Mouse (Mus musculus): ENCODE measurements at regions not wholly inside any gene's neighbourhood (a gene's known extent, or its start where the extent isn't known, plus 50 kb on each side); places are given as distances from the start of the nearest gene placed in this dataset.

- no peaks in the 10 kb centered on the region for H3K27me3 ChIP-seq (ENCODE audit: control insufficient read depth, insufficient read depth, insufficient read length)
- no peak overlapping the region for H3ac ChIP-seq (ENCODE audit: control insufficient read depth, insufficient read length)
- no peaks in the 10 kb centered on the region for H3K79me2 ChIP-seq (ENCODE audit: control insufficient read depth, insufficient read depth)
- no peaks in the 10 kb centered on the region for H3K36me3 ChIP-seq (ENCODE audit: control insufficient read depth, insufficient read depth)
- H3K4me2 ChIP-seq (ENCODE audit: low read depth), result no peak overlapping the region
- no peak overlapping the region for H3K4me3 ChIP-seq
- no peak for TF ChIP-seq MYOD1 (IDR thresholded peaks at IDR 0.05; ENCODE audit: control insufficient read depth in 1 of 3, insufficient read length in 2 of 3, low read depth in 2 of 3)
- no peak for TF ChIP-seq USF1 (IDR thresholded peaks at IDR 0.05; ENCODE audit: low read depth)
- no peak for TF ChIP-seq TCF3 (IDR thresholded peaks at IDR 0.05; ENCODE audit: insufficient read length, low read depth)
Measured at GRCm38 (mm10) chr4:12657820-12658219, 486.0 kb upstream of the Fam92a start.

- Histone ChIP-seq H3K36me3 (ENCODE audit: control insufficient read depth, insufficient read depth) (no peaks in the 10 kb centered on the region), H3K4me2 (ENCODE audit: low read depth) (peak overlapping the region; percentile 60), H3ac (ENCODE audit: control insufficient read depth, insufficient read length) (no peak overlapping the region), H3K4me3 (no peak overlapping the region), H3K27me3 (ENCODE audit: control insufficient read depth, insufficient read depth, insufficient read length) (no peaks in the 10 kb centered on the region), H3K79me2 (ENCODE audit: control insufficient read depth, insufficient read depth) (no peaks in the 10 kb centered on the region)
- TF ChIP-seq SRF (IDR thresholded peaks at IDR 0.05; ENCODE audit: control insufficient read depth, insufficient read length, low read depth) (no peak), USF1 (IDR thresholded peaks at IDR 0.05; ENCODE audit: low read depth) (peak; percentile 54)
Measured at GRCm38 (mm10) chr4:12656924-12657603, 485.2 kb upstream of the Fam92a start.

GRCm38 (mm10) chr4:12655457-12656228, 483.8 kb upstream of the Fam92a start:
- no peaks in the 10 kb centered on the region for H3K27me3 ChIP-seq (ENCODE audit: control insufficient read depth, insufficient read depth, insufficient read length)
- no peaks in the 10 kb centered on the region for H3K79me2 ChIP-seq (ENCODE audit: control insufficient read depth, insufficient read depth)
- TF ChIP-seq MAX (IDR thresholded peaks at IDR 0.05; ENCODE audit: low read depth) (no peak), SRF (IDR thresholded peaks at IDR 0.05; ENCODE audit: control insufficient read depth, insufficient read length, low read depth) (no peak)
- no peak overlapping the region for H3K4me2 ChIP-seq (ENCODE audit: low read depth)
- no peak overlapping the region for H3ac ChIP-seq (ENCODE audit: control insufficient read depth, insufficient read length)
- H3K4me3 ChIP-seq, result no peak overlapping the region
- no peaks in the 10 kb centered on the region for H3K36me3 ChIP-seq (ENCODE audit: control insufficient read depth, insufficient read depth)

- H3ac ChIP-seq (ENCODE audit: control insufficient read depth, insufficient read length), result no peak overlapping the region
- H3K4me2 ChIP-seq (ENCODE audit: low read depth), result no peak overlapping the region
- no peaks in the 10 kb centered on the region for H3K27me3 ChIP-seq (ENCODE audit: control insufficient read depth, insufficient read depth, insufficient read length)
- no peak for TF ChIP-seq USF1 (IDR thresholded peaks at IDR 0.05; ENCODE audit: low read depth)
- no peak for TF ChIP-seq MAX (IDR thresholded peaks at IDR 0.05; ENCODE audit: low read depth)
- no peak for TF ChIP-seq SRF (IDR thresholded peaks at IDR 0.05; ENCODE audit: control insufficient read depth, insufficient read length, low read depth)
- no peak for TF ChIP-seq MYOD1 (IDR thresholded peaks at IDR 0.05; ENCODE audit: control insufficient read depth in 1 of 3, insufficient read length in 2 of 3, low read depth in 2 of 3)
- no peak for TF ChIP-seq E2F4 (IDR thresholded peaks at IDR 0.05; ENCODE audit: insufficient read depth)
- no peak for TF ChIP-seq POLR2AphosphoS2 (IDR thresholded peaks at IDR 0.05; ENCODE audit: insufficient read length, low read depth)
- no peak for TF ChIP-seq REST (IDR thresholded peaks at IDR 0.05; ENCODE audit: insufficient read depth, insufficient read length)
- TF ChIP-seq POLR2A (IDR thresholded peaks at IDR 0.05; ENCODE audit: insufficient read length, low read depth), result no peak
- TF ChIP-seq MYOG (IDR thresholded peaks at IDR 0.05; ENCODE audit: control insufficient read depth in 1 of 3, insufficient read depth in 1 of 3, insufficient read length in 2 of 3, low read depth in 2 of 3), result no peak
- TF ChIP-seq TCF3 (IDR thresholded peaks at IDR 0.05; ENCODE audit: insufficient read length, low read depth), result no peak
- TF ChIP-seq CEBPB (IDR thresholded peaks at IDR 0.05; ENCODE audit: insufficient read depth, poor library complexity, severe bottlenecking), result no peak
- no peak for TF ChIP-seq TCF12 (IDR thresholded peaks at IDR 0.05; ENCODE audit: insufficient read depth, poor library complexity, severe bottlenecking)
- H3K4me3 ChIP-seq, result no peak overlapping the region
- H3K79me2 ChIP-seq (ENCODE audit: control insufficient read depth, insufficient read depth), result no peaks in the 10 kb centered on the region
- no peaks in the 10 kb centered on the region for H3K36me3 ChIP-seq (ENCODE audit: control insufficient read depth, insufficient read depth)
Measured at GRCm38 (mm10) chr4:12654568-12655456, 483.0 kb upstream of the Fam92a start.

- TF ChIP-seq REST (IDR thresholded peaks at IDR 0.05; ENCODE audit: insufficient read depth, insufficient read length) (no peak), POLR2AphosphoS2 (IDR thresholded peaks at IDR 0.05; ENCODE audit: insufficient read length, low read depth) (no peak), POLR2A (IDR thresholded peaks at IDR 0.05; ENCODE audit: insufficient read length, low read depth) (no peak), MYOD1 (IDR thresholded peaks at IDR 0.05; ENCODE audit: control insufficient read depth in 1 of 3, insufficient read length in 2 of 3, low read depth in 2 of 3) (no peak), SRF (IDR thresholded peaks at IDR 0.05; ENCODE audit: control insufficient read depth, insufficient read length, low read depth) (no peak), CEBPB (IDR thresholded peaks at IDR 0.05; ENCODE audit: insufficient read depth, poor library complexity, severe bottlenecking) (no peak), TCF12 (IDR thresholded peaks at IDR 0.05; ENCODE audit: insufficient read depth, poor library complexity, severe bottlenecking) (no peak), USF1 (IDR thresholded peaks at IDR 0.05; ENCODE audit: low read depth) (no peak), E2F4 (IDR thresholded peaks at IDR 0.05; ENCODE audit: insufficient read depth) (no peak), TCF3 (IDR thresholded peaks at IDR 0.05; ENCODE audit: insufficient read length, low read depth) (no peak), MAX (IDR thresholded peaks at IDR 0.05; ENCODE audit: low read depth) (no peak), MYOG (IDR thresholded peaks at IDR 0.05; ENCODE audit: control insufficient read depth in 1 of 3, insufficient read depth in 1 of 3, insufficient read length in 2 of 3, low read depth in 2 of 3) (no peak)
- Histone ChIP-seq H3K4me2 (ENCODE audit: low read depth) (no peak overlapping the region), H3K27me3 (ENCODE audit: control insufficient read depth, insufficient read depth, insufficient read length) (no peaks in the 10 kb centered on the region), H3K4me3 (no peak overlapping the region), H3K79me2 (ENCODE audit: control insufficient read depth, insufficient read depth) (no peaks in the 10 kb centered on the region), H3K36me3 (ENCODE audit: control insufficient read depth, insufficient read depth) (no peaks in the 10 kb centered on the region), H3ac (ENCODE audit: control insufficient read depth, insufficient read length) (no peak overlapping the region)
Measured at GRCm38 (mm10) chr4:12647732-12648131, 475.9 kb upstream of the Fam92a start.
